Mouse (Mus musculus) thymus, adult 2 months (tissue): ENCODE data around the gene Hoxb8. TPM values are rescaled to one million over a fixed set of nuclear protein-coding genes. Genes with fewer than 3 reads are reported as not detected.
A peak's percentile ranks its signal among the peaks of the same experiment; 100 is the strongest.

ENCODE experiments used
- DNase-seq: peaks from one replicate; pipeline ENCODE4 v3.0.0; 2021
- H3K27ac ChIP-seq: fragments of 200-500 bp; 2 replicates; pipeline ENCODE4 v1.5.1; 2012; ENCODE audit warnings: low read length, control low read depth; ENCODE audit not compliant: control insufficient read depth, insufficient read depth
- H3K27me3 ChIP-seq: fragments of 200-500 bp; 2 replicates; pipeline ENCODE4 v1.6.1; 2012; ENCODE audit warnings: mild to moderate bottlenecking, low read length, moderate library complexity, mixed read lengths; ENCODE audit not compliant: control insufficient read depth, insufficient read depth
- H3K36me3 ChIP-seq: fragments of 200-500 bp; 2 replicates; pipeline ENCODE4 v1.6.1; 2012; ENCODE audit warnings: mild to moderate bottlenecking, low read length, moderate library complexity; ENCODE audit not compliant: control insufficient read depth, insufficient read depth
- H3K4me1 ChIP-seq: fragments of 200-500 bp; replicated peaks from 2 replicates; pipeline ENCODE4 v1.6.1; 2012; ENCODE audit warnings: low read length; ENCODE audit not compliant: control insufficient read depth, insufficient read depth
- H3K4me3 ChIP-seq: fragments of 200-500 bp; 2 replicates; pipeline ENCODE4 v1.5.1; 2012; ENCODE audit warnings: mild to moderate bottlenecking, low read length, control low read depth, moderate library complexity; ENCODE audit not compliant: control insufficient read depth, insufficient read depth
- CTCF ChIP-seq: fragments of 200-500 bp; IDR thresholded peaks from 2 replicates; pipeline ENCODE4 v1.5.1; 2012; ENCODE audit warnings: mild to moderate bottlenecking, control low read depth, low read length, moderate library complexity, borderline replicate concordance; ENCODE audit not compliant: control insufficient read depth, poor library complexity, insufficient read depth; ENCODE audit errors: extremely low read depth
- POLR2A ChIP-seq: fragments of 200-500 bp; IDR thresholded peaks from 2 replicates; pipeline ENCODE4 v1.6.1; 2012; ENCODE audit warnings: mild to moderate bottlenecking, low read length, control low read depth, moderate library complexity; ENCODE audit not compliant: control insufficient read depth, poor library complexity, insufficient read depth; ENCODE audit errors: extremely low read depth
- WGBS: fragments of 180-500 bp; shearing (Covaris S2); methylation state at CpG from one replicate; pipeline ENCODE4 v1.1.7; 2018; 5-methylcytosine and 5-hydroxymethylcytosine counted together
- polyA plus RNA-seq: library from polyadenylated mRNA; depleted of rRNA; stranded (reverse); fragments of >200 nt; gene quantifications from 2 replicates; pipeline ENCODE4 v1.2.3, GENCODE M21; 2012

Gene Hoxb8
- polyA plus RNA-seq, 1 experiment = 0.20 TPM

DNA sequence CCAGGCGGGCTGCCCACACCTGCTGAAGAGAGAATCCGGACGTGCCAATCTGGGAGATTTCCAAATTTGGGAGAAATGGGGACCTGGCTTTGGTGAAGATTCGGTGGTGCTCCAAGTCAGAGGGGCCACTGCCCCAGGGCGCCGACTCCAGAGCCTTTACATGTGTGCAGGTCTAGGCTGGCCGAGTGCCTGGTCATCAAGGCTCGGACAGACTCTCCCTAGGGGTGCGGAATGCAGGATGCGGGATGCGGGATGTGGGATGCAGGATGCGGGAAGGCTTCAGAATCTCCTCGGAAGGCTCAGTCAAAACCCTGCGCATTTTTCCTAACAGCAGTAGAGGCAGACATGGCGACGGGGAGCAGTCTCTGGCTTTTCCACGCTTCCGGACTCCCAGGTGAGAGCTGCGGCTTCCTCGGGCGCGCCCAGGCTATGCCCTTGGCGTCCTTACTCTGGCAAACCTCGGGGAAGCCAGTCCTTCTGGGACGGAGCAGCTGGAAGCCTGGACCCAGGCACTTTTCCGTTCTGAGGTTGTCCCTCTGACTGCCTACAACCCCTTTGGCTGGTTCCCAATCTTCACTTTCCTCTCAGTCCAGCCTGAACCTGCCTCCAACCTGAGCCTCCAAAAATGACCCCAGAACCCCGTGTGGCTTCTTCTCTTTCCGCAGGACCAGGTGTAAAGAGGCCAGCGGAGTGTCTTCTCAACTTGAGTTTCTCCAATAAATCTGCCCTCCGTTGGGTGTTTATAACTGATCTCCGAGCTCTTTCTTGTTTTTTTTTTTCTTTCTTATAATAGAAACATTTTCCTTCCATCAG, 2.1 kb upstream of the Hoxb8 start:
- Histone ChIP-seq H3K4me1 (no peaks in the 10 kb centered on the region; the same call in 1 of the 2 replicates), H3K4me3 (no peak overlapping the region), H3K27ac (no peak overlapping the region), H3K36me3 (no peaks in the 10 kb centered on the region), H3K27me3 (peaks cover 55% of the 10 kb centered on the region)
- TF ChIP-seq CTCF (no peak), POLR2A (no peak)
- no peak for DNase-seq
- 15% methylated on average over 31 of the region's 31 CpGs for WGBS

GRCm38 (mm10) chr11:96280399-96281378, 1.0 kb upstream of the Hoxb8 start:
- H3K27ac ChIP-seq = no peak overlapping the region
- peaks cover 60% of the 10 kb centered on the region for H3K27me3 ChIP-seq
- H3K4me3 ChIP-seq = no peak overlapping the region
- TF ChIP-seq POLR2A = no peak
- no peak for TF ChIP-seq CTCF
- DNase-seq = no peak
- H3K4me1 ChIP-seq = no peaks in the 10 kb centered on the region; the same call in 1 of the 2 replicates
- no peaks in the 10 kb centered on the region for H3K36me3 ChIP-seq
- 45% methylated on average over 8 of the region's 8 CpGs for WGBS

DNA sequence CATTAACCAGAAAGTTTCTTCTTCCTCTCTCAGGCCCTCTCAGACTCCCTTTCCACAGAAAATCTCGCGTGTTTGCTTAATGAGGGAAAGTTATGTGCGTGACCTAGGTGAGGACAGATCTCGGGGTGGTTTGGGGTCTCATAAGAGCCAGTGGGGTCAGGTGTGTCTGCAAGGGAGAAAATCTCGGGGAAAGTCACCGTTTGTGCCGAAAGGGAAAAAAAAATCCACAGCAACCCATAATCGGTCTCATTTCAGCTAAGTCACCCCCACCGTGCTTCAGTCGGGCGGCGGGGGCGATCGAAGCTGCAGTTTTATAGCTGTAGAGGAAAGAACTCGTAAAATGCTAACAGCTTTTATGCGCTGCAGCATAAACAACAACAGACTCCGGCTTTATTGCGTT, 309 bp upstream of the Hoxb8 start:
- Histone ChIP-seq H3K4me1 (no peaks in the 10 kb centered on the region; the same call in 1 of the 2 replicates), H3K27ac (no peak overlapping the region), H3K27me3 (peaks cover 68% of the 10 kb centered on the region), H3K4me3 (no peak overlapping the region), H3K36me3 (no peaks in the 10 kb centered on the region)
- WGBS = 20% methylated on average over 18 of the region's 18 CpGs
- no peak for DNase-seq
- TF ChIP-seq POLR2A (no peak), CTCF (no peak)

- H3K4me1 ChIP-seq = peaks cover 5% of the 10 kb centered on the region
- TF ChIP-seq POLR2A = no peak
- no peak for TF ChIP-seq CTCF
- no peak overlapping the region for H3K27ac ChIP-seq
- no peak overlapping the region for H3K4me3 ChIP-seq
- DNase-seq = no peak
- H3K27me3 ChIP-seq = peaks cover 75% of the 10 kb centered on the region
- 4% methylated on average over 49 of the region's 49 CpGs for WGBS
- no peaks in the 10 kb centered on the region for H3K36me3 ChIP-seq
Observed at GRCm38 (mm10) chr11:96282795-96283430, 1.2 kb downstream of the Hoxb8 start.

GRCm38 (mm10) chr11:96284041-96284749, 2.5 kb downstream of the Hoxb8 start:
- H3K36me3 ChIP-seq = no peaks in the 10 kb centered on the region
- no peak for DNase-seq
- no peak overlapping the region for H3K4me3 ChIP-seq
- H3K27me3 ChIP-seq = peaks cover 74% of the 10 kb centered on the region
- 2% methylated on average over 48 of the region's 49 CpGs for WGBS
- no peak overlapping the region for H3K27ac ChIP-seq
- H3K4me1 ChIP-seq = peaks cover 5% of the 10 kb centered on the region
- no peak for TF ChIP-seq POLR2A
- peak; percentile 31; the same call in 1 of the 2 replicates for TF ChIP-seq CTCF

GRCm38 (mm10) chr11:96284774-96285734, 3.3 kb downstream of the Hoxb8 start:
- H3K27ac ChIP-seq = no peak overlapping the region
- no peak; the same call in 1 of the 2 replicates for TF ChIP-seq CTCF
- no peak for TF ChIP-seq POLR2A
- H3K4me1 ChIP-seq = peaks cover 5% of the 10 kb centered on the region
- H3K4me3 ChIP-seq = no peak overlapping the region
- no peak for DNase-seq
- no peaks in the 10 kb centered on the region for H3K36me3 ChIP-seq
- 10% methylated on average over 36 of the region's 37 CpGs for WGBS
- peaks cover 69% of the 10 kb centered on the region for H3K27me3 ChIP-seq
